Mouse (Mus musculus) MEL (cell line): Measurements from ENCODE around the gene Ptpn9.

Experiments used
- BHLHE40 ChIP-seq: IDR thresholded peaks from 2 replicates; pipeline ENCODE4 v1.6.1; 2012; ENCODE audit warnings: low read depth, mild to moderate bottlenecking, inconsistent platforms, low read length, improper control_type of control experiment, borderline replicate concordance
- CHD2 ChIP-seq: IDR thresholded peaks from 2 replicates; pipeline ENCODE4 v1.6.1; 2011; ENCODE audit warnings: low read length, improper control_type of control experiment
- CTCF ChIP-seq, 3 experiments: IDR thresholded peaks in 2 of 3; conservative IDR thresholded peaks in 1 of 3; 2 replicates each; pipeline ENCODE4 v1.5.1; 2011 to 2012; ENCODE audit warnings: low read length in 3 of 3, low read depth in 2 of 3, mild to moderate bottlenecking in 2 of 3, improper control_type of control experiment in 1 of 3, inconsistent platforms in 1 of 3, mixed read lengths in 1 of 3, moderate library complexity in 1 of 3; ENCODE audit not compliant: control insufficient read depth in 1 of 3, insufficient read depth in 1 of 3, poor library complexity in 1 of 3, severe bottlenecking in 1 of 3
- E2F4 ChIP-seq: IDR thresholded peaks from 2 replicates; pipeline ENCODE4 v1.6.1; 2011; ENCODE audit warnings: low read depth, low read length, improper control_type of control experiment, borderline replicate concordance
- ETS1 ChIP-seq: IDR thresholded peaks from 2 replicates; pipeline ENCODE4 v1.6.1; 2012; ENCODE audit warnings: low read depth, mild to moderate bottlenecking, inconsistent platforms, low read length, improper control_type of control experiment, moderate library complexity
- GATA1 ChIP-seq: IDR thresholded peaks from 2 replicates; pipeline ENCODE4 v1.6.1; 2011; ENCODE audit warnings: low read depth, low read length, improper control_type of control experiment
- JUND ChIP-seq: IDR thresholded peaks from 2 replicates; pipeline ENCODE4 v1.6.1; 2011; ENCODE audit warnings: low read depth, mild to moderate bottlenecking, improper control_type of control experiment, low read length
- MEF2A ChIP-seq: IDR thresholded peaks from 2 replicates; pipeline ENCODE4 v1.6.1; 2014; ENCODE audit warnings: low read depth, mild to moderate bottlenecking, inconsistent platforms, low read length, improper control_type of control experiment; ENCODE audit not compliant: poor library complexity, insufficient replicate concordance, severe bottlenecking; ENCODE audit errors: extremely low read depth
- MYC ChIP-seq: IDR thresholded peaks from 2 replicates; pipeline ENCODE4 v1.6.1; 2011; ENCODE audit warnings: low read depth, mild to moderate bottlenecking, low read length, improper control_type of control experiment, moderate library complexity
- RCOR1 ChIP-seq: IDR thresholded peaks from 2 replicates; pipeline ENCODE4 v1.6.1; 2012; ENCODE audit warnings: low read depth, mild to moderate bottlenecking, inconsistent platforms, low read length, improper control_type of control experiment
- TCF12 ChIP-seq: IDR thresholded peaks from 2 replicates; pipeline ENCODE4 v1.6.1; 2014; ENCODE audit warnings: low read depth, mild to moderate bottlenecking, inconsistent platforms, low read length, improper control_type of control experiment, moderate library complexity
- ZC3H11A ChIP-seq: IDR thresholded peaks from 2 replicates; pipeline ENCODE4 v1.6.1; 2012; ENCODE audit warnings: low read depth, mild to moderate bottlenecking, inconsistent platforms, low read length, improper control_type of control experiment
- ZKSCAN1 ChIP-seq: IDR thresholded peaks from 2 replicates; pipeline ENCODE4 v1.6.1; 2012; ENCODE audit warnings: low read depth, mild to moderate bottlenecking, inconsistent platforms, low read length, improper control_type of control experiment, moderate library complexity

DNA sequence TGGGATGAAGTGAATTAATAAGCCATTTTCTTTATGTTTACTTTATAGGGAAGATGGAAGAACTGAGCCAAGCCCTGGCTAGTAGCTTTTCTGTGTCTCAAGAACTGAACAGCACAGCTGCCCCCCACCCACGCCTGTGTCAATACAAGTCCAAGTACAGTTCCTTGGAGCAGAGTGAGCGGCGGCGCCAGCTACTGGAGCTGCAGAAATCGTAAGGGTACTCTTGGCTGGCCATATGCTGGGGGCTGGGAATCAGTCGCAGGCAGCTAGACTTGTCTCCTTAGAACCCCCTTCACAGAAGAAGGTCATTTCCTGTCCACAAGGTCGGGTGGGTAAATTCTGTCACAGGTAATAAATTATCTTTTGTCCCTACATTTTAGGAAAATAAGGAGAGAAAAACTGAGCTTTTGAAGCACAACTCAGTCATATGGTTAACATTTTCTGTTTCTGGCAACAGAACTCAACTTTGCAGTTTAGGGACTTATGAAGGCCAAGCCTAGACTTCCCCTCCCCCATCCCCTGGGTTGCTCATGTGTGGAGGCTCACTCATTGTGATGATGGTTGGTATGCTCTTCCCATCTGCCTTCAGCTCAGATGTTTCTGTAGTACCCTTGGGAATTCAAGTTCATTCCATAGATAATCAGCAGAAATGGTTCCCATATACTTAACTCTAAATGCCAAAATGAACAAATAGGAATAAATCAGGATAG is 37.6 kb upstream of the Ptpn9 start:
- TF ChIP-seq CHD2 (no peak), ZC3H11A (no peak), MEF2A (no peak), ETS1 (no peak), CTCF (IDR thresholded peaks at IDR 0.05 in 2 of 3, conservative IDR thresholded peaks at IDR 0.05 in 1 of 3; ENCODE audit: control insufficient read depth in 1 of 3, insufficient read depth in 1 of 3, low read depth in 2 of 3, low read length in 3 of 3, poor library complexity in 1 of 3, severe bottlenecking in 1 of 3) (no peak), GATA1 (no peak), BHLHE40 (no peak), RCOR1 (no peak), MYC (no peak), E2F4 (no peak), JUND (no peak), TCF12 (no peak), ZKSCAN1 (no peak)
